Mouse (Mus musculus) MEL (cell line): ENCODE results near the gene Olfr1508. TPM values are rescaled to one million over a fixed set of nuclear protein-coding genes. Genes with fewer than 3 reads are reported as not detected.

Experiments used
- DNase-seq: peaks from one replicate; pipeline ENCODE4 v3.0.0; 2011; ENCODE audit warnings: low read depth, low spot score
- H3K27ac ChIP-seq: 2 replicates; pipeline ENCODE4 v1.5.1; 2012; ENCODE audit warnings: low read depth, mild to moderate bottlenecking, control low read depth, low read length, moderate library complexity; ENCODE audit not compliant: control insufficient read depth
- H3K27me3 ChIP-seq, 2 experiments: fragments of 150-350 bp in 1 of 2; sonication (generic) in 1 of 2; 2 replicates each; pipeline ENCODE4 v1.6.1; 2012; ENCODE audit warnings: low read length in 2 of 2, mild to moderate bottlenecking in 2 of 2, improper control_type of control experiment in 1 of 2, moderate library complexity in 1 of 2; ENCODE audit not compliant: insufficient read depth in 2 of 2, control insufficient read depth in 1 of 2
- H3K36me3 ChIP-seq, 2 experiments: 2 replicates each; pipeline ENCODE4 v1.6.1; 2012 to 2014; ENCODE audit warnings: low read length in 2 of 2, improper control_type of control experiment in 1 of 2, inconsistent platforms in 1 of 2, mild to moderate bottlenecking in 1 of 2; ENCODE audit not compliant: insufficient read depth in 2 of 2, control insufficient read depth in 1 of 2
- H3K4me1 ChIP-seq, 2 experiments: fragments of 150-350 bp in 1 of 2; sonication (generic) in 1 of 2; 2 replicates each; pipeline ENCODE4 v1.6.1; 2012; ENCODE audit warnings: low read length in 2 of 2, improper control_type of control experiment in 1 of 2, mild to moderate bottlenecking in 1 of 2; ENCODE audit not compliant: insufficient read depth in 2 of 2, control insufficient read depth in 1 of 2
- H3K4me3 ChIP-seq, 2 experiments: fragments of 150-350 bp in 1 of 2; sonication (generic) in 1 of 2; 2 replicates each; pipeline ENCODE4 v1.5.1; 2012; ENCODE audit warnings: low read depth in 2 of 2, low read length in 2 of 2, mild to moderate bottlenecking in 2 of 2, moderate library complexity in 2 of 2, control low read depth in 1 of 2, improper control_type of control experiment in 1 of 2; ENCODE audit not compliant: control insufficient read depth in 1 of 2, insufficient read depth in 1 of 2
- H3K79me2 ChIP-seq: 2 replicates; pipeline ENCODE4 v1.6.1; 2012; ENCODE audit warnings: mild to moderate bottlenecking, low read length, moderate library complexity; ENCODE audit not compliant: control insufficient read depth, poor library complexity, insufficient read depth
- H3K9ac ChIP-seq: 2 replicates; pipeline ENCODE4 v1.6.1; 2012; ENCODE audit warnings: low read depth, mild to moderate bottlenecking, control low read depth, low read length, moderate library complexity; ENCODE audit not compliant: control insufficient read depth, poor library complexity, severe bottlenecking
- H3K9me3 ChIP-seq: fragments of 150-350 bp; sonication (generic); replicated peaks from 2 replicates; pipeline ENCODE4 v1.6.1; 2012; ENCODE audit warnings: mild to moderate bottlenecking, low read length, improper control_type of control experiment, moderate library complexity; ENCODE audit not compliant: insufficient read depth
- BHLHE40 ChIP-seq: IDR thresholded peaks from 2 replicates; pipeline ENCODE4 v1.6.1; 2012; ENCODE audit warnings: low read depth, mild to moderate bottlenecking, inconsistent platforms, low read length, improper control_type of control experiment, borderline replicate concordance
- CHD1 ChIP-seq: IDR thresholded peaks from 2 replicates; pipeline ENCODE4 v1.6.1; 2012; ENCODE audit warnings: low read depth, mild to moderate bottlenecking, inconsistent platforms, low read length, improper control_type of control experiment
- E2F4 ChIP-seq: IDR thresholded peaks from 2 replicates; pipeline ENCODE4 v1.6.1; 2011; ENCODE audit warnings: low read depth, low read length, improper control_type of control experiment, borderline replicate concordance
- ELF1 ChIP-seq: IDR thresholded peaks from 2 replicates; pipeline ENCODE4 v1.6.1; 2014; ENCODE audit warnings: low read depth, mild to moderate bottlenecking, inconsistent platforms, low read length, improper control_type of control experiment, moderate library complexity
- GABPA ChIP-seq: IDR thresholded peaks from 2 replicates; pipeline ENCODE4 v1.6.1; 2012; ENCODE audit warnings: low read depth, mild to moderate bottlenecking, inconsistent platforms, low read length, improper control_type of control experiment, moderate library complexity
- HCFC1 ChIP-seq: IDR thresholded peaks from 2 replicates; pipeline ENCODE4 v1.6.1; 2012; ENCODE audit warnings: low read depth, mild to moderate bottlenecking, inconsistent platforms, low read length, improper control_type of control experiment, moderate library complexity
- KAT2A ChIP-seq: conservative IDR thresholded peaks from 2 replicates; pipeline ENCODE4 v1.6.1; 2012; ENCODE audit warnings: low read depth, low read length, improper control_type of control experiment, inconsistent platforms
- MAFK ChIP-seq: IDR thresholded peaks from 2 replicates; pipeline ENCODE4 v1.6.1; 2011; ENCODE audit warnings: low read depth, mild to moderate bottlenecking, low read length, improper control_type of control experiment, borderline replicate concordance
- MAX ChIP-seq: IDR thresholded peaks from 2 replicates; pipeline ENCODE4 v1.6.1; 2011; ENCODE audit warnings: low read length, improper control_type of control experiment
- MXI1 ChIP-seq: IDR thresholded peaks from 2 replicates; pipeline ENCODE4 v1.6.1; 2011; ENCODE audit warnings: mild to moderate bottlenecking, low read depth, low read length, improper control_type of control experiment
- MYB ChIP-seq: IDR thresholded peaks from 2 replicates; pipeline ENCODE4 v1.6.1; 2011; ENCODE audit warnings: mild to moderate bottlenecking, low read depth, low read length, improper control_type of control experiment
- NELFE ChIP-seq: IDR thresholded peaks from 2 replicates; pipeline ENCODE4 v1.6.1; 2011; ENCODE audit warnings: low read depth, low read length, improper control_type of control experiment
- POLR2AphosphoS2 ChIP-seq: IDR thresholded peaks from 2 replicates; pipeline ENCODE4 v1.6.1; 2011; ENCODE audit warnings: low read length, improper control_type of control experiment
- POLR2AphosphoS5 ChIP-seq: IDR thresholded peaks from 2 replicates; pipeline ENCODE4 v1.6.1; 2012; ENCODE audit warnings: low read depth, borderline replicate concordance, mild to moderate bottlenecking, inconsistent platforms, low read length, moderate library complexity, mixed read lengths
- SIN3A ChIP-seq: IDR thresholded peaks from 2 replicates; pipeline ENCODE4 v1.6.1; 2012; ENCODE audit warnings: low read length, improper control_type of control experiment, inconsistent platforms
- TBP ChIP-seq: IDR thresholded peaks from 2 replicates; pipeline ENCODE4 v1.8.0; 2011; ENCODE audit warnings: low read depth, low read length, improper control_type of control experiment
- UBTF ChIP-seq: IDR thresholded peaks from 2 replicates; pipeline ENCODE4 v1.6.1; 2012; ENCODE audit warnings: low read depth, mild to moderate bottlenecking, inconsistent platforms, low read length, improper control_type of control experiment, moderate library complexity, borderline replicate concordance; ENCODE audit not compliant: insufficient read depth
- USF1 ChIP-seq: IDR thresholded peaks from 2 replicates; pipeline ENCODE4 v1.6.1; 2014; ENCODE audit warnings: low read depth, mild to moderate bottlenecking, inconsistent platforms, low read length, improper control_type of control experiment, moderate library complexity
- USF2 ChIP-seq, 2 experiments: IDR thresholded peaks; 2 replicates each; pipeline ENCODE4 v1.6.1; 2011 to 2012; ENCODE audit warnings: improper control_type of control experiment in 2 of 2, low read length in 2 of 2, borderline replicate concordance in 1 of 2, inconsistent platforms in 1 of 2, low read depth in 1 of 2, mild to moderate bottlenecking in 1 of 2; ENCODE audit not compliant: insufficient read depth in 1 of 2
- ZKSCAN1 ChIP-seq: IDR thresholded peaks from 2 replicates; pipeline ENCODE4 v1.6.1; 2012; ENCODE audit warnings: low read depth, mild to moderate bottlenecking, inconsistent platforms, low read length, improper control_type of control experiment, moderate library complexity
- ZMIZ1 ChIP-seq: IDR thresholded peaks from 2 replicates; pipeline ENCODE4 v1.6.1; 2012; ENCODE audit warnings: low read depth, mild to moderate bottlenecking, inconsistent platforms, low read length, improper control_type of control experiment, moderate library complexity
- ZNF384 ChIP-seq: IDR thresholded peaks from 2 replicates; pipeline ENCODE4 v1.6.1; 2012; ENCODE audit warnings: low read depth, mild to moderate bottlenecking, inconsistent platforms, low read length, improper control_type of control experiment
- polyA plus RNA-seq, 2 experiments: library from polyadenylated mRNA; stranded (reverse) in 1 of 2; unstranded in 1 of 2; fragments of >175 nt in 1 of 2; fragments of >200 nt in 1 of 2; gene quantifications; 2 replicates each; pipeline versions ENCODE4 v1.2.1 to v1.2.4; 2012; ENCODE audit warnings: low replicate concordance in 2 of 2, low read depth in 1 of 2; ENCODE audit not compliant: insufficient read length in 2 of 2, insufficient read depth in 1 of 2, missing spikeins in 1 of 2
- total RNA-seq: library from RNA; depleted of rRNA; stranded (reverse); fragments of 300-350 nt; gene quantifications from 2 replicates; pipeline ENCODE4 v1.2.3, GENCODE M21; 2012; rRNA removed

Gene Olfr1508
- total RNA-seq (not detected in 2 replicates), polyA plus RNA-seq (not detected)

GRCm38 (mm10) chr14:52467395-52467794 is at the start of gene Olfr1508:
TSS of gene Olfr1508 (minus strand) at chr14:52467495.
- DNase-seq = no peak
- Histone ChIP-seq H3K4me1 (no peaks in the 10 kb centered on the region), H3K79me2 (no peaks in the 10 kb centered on the region), H3K27ac (no peak within 1 kb of the TSS), H3K9me3 (no peaks in the 10 kb centered on the region), H3K36me3 (no peaks in the 10 kb centered on the region), H3K4me3 (no peak within 1 kb of the TSS), H3K27me3 (no peaks in the 10 kb centered on the region; a peak in 1 of 4 replicates), H3K9ac (no peak within 1 kb of the TSS)
- TF ChIP-seq ELF1 (no peak), NELFE (no peak), POLR2AphosphoS5 (no peak), TBP (no peak), MAFK (no peak), USF1 (no peak), ZNF384 (no peak)

- Histone ChIP-seq H3K27ac (no peak within 1 kb of the TSS), H3K4me1 (no peaks in the 10 kb centered on the region), H3K9ac (no peak within 1 kb of the TSS), H3K9me3 (no peaks in the 10 kb centered on the region), H3K79me2 (no peaks in the 10 kb centered on the region), H3K36me3 (no peaks in the 10 kb centered on the region), H3K4me3 (no peak within 1 kb of the TSS), H3K27me3 (no peaks in the 10 kb centered on the region; a peak in 1 of 4 replicates)
- TF ChIP-seq MAX = no peak
- TF ChIP-seq NELFE = no peak
- TF ChIP-seq ZKSCAN1 = no peak
- TF ChIP-seq USF2 (IDR thresholded peaks at IDR 0.05; ENCODE audit: borderline replicate concordance in 1 of 2, insufficient read depth in 1 of 2, low read depth in 1 of 2, low read length in 2 of 2) = no peak
- TF ChIP-seq POLR2AphosphoS2 = no peak
- TF ChIP-seq UBTF = no peak
- no peak for TF ChIP-seq ELF1
- TF ChIP-seq ZMIZ1 = no peak
- TF ChIP-seq MYB = no peak
- TF ChIP-seq KAT2A = no peak
- no peak for TF ChIP-seq BHLHE40
- no peak for TF ChIP-seq HCFC1
- TF ChIP-seq E2F4 = no peak
- no peak for TF ChIP-seq GABPA
- no peak for TF ChIP-seq ZNF384
- no peak for TF ChIP-seq MXI1
- TF ChIP-seq CHD1 = no peak
- TF ChIP-seq POLR2AphosphoS5 = no peak
- no peak for TF ChIP-seq SIN3A
- no peak for DNase-seq
These were observed 28.2 kb upstream of the Olfr1508 start, which contains the start of gene Olfr1507 for GRCm38 (mm10) chr14:52495516-52495915. TSS of gene Olfr1507 (minus strand) at chr14:52495749.
